Mouse (Mus musculus) intestine, embryonic 16.5 days (tissue): ENCODE measurements around the gene Hsd17b2. TPM values are rescaled to one million over a fixed set of nuclear protein-coding genes. Genes with fewer than 3 reads are reported as not detected.
A peak's percentile ranks its signal among the peaks of the same experiment; 100 is the strongest.

Experiments
- ATAC-seq: fragments of 200-750 bp; cut with Nextera tagmentation; 2 replicates; pipeline ENCODE4 v1.8.0; 2017; ENCODE audit warnings: moderate TSS enrichment, moderate library complexity
- H3K27ac ChIP-seq: fragments of 300-500 bp; sonication (generic); 2 replicates; pipeline ENCODE4 v1.5.1; 2014; ENCODE audit warnings: mild to moderate bottlenecking, low read length
- H3K27me3 ChIP-seq: fragments of 300-500 bp; sonication (generic); replicated peaks from 2 replicates; pipeline ENCODE4 v1.6.1; 2014; ENCODE audit warnings: low read length, control low read depth, mixed read lengths; ENCODE audit not compliant: control insufficient read depth, insufficient read depth
- H3K36me3 ChIP-seq: fragments of 300-500 bp; sonication (generic); 2 replicates; pipeline ENCODE4 v1.6.1; 2014; ENCODE audit warnings: low read length, control low read depth; ENCODE audit not compliant: control insufficient read depth, insufficient read depth
- H3K4me1 ChIP-seq: fragments of 300-500 bp; sonication (generic); 2 replicates; pipeline ENCODE4 v1.6.1; 2014; ENCODE audit warnings: low read length, control low read depth, mixed read lengths; ENCODE audit not compliant: control insufficient read depth, insufficient read depth
- H3K4me2 ChIP-seq: fragments of 300-500 bp; sonication (generic); 2 replicates; pipeline ENCODE4 v1.6.1; 2014; ENCODE audit warnings: low read depth, low read length, control low read depth
- H3K4me3 ChIP-seq: fragments of 300-500 bp; sonication (generic); 2 replicates; pipeline ENCODE4 v1.5.1; 2014; ENCODE audit warnings: mild to moderate bottlenecking, low read length
- H3K9ac ChIP-seq: fragments of 300-500 bp; sonication (generic); 2 replicates; pipeline ENCODE4 v1.6.1; 2014; ENCODE audit warnings: low read depth, low read length
- H3K9me3 ChIP-seq: fragments of 300-500 bp; sonication (generic); 2 replicates; pipeline ENCODE4 v1.6.1; 2016; ENCODE audit warnings: low read length, control low read depth; ENCODE audit not compliant: control insufficient read depth
- WGBS: fragments of 180-500 bp; shearing (Covaris S2); extraction: QIAGEN DNeasy Blood & Tissue Kit; methylation state at CpG from one replicate; pipeline ENCODE4 v1.1.7; 2014; 5-methylcytosine and 5-hydroxymethylcytosine counted together
- polyA plus RNA-seq: library from polyadenylated mRNA; unstranded; fragments of >200 nt; fragmentation: Nextera tagmentation; extraction: Ambion mirVana; gene quantifications from 2 replicates; pipeline ENCODE4 v1.2.1, GENCODE M21; 2015

The Hsd17b2 gene
- polyA plus RNA-seq = 50.8 and 52.4 TPM in 2 replicates

DNA sequence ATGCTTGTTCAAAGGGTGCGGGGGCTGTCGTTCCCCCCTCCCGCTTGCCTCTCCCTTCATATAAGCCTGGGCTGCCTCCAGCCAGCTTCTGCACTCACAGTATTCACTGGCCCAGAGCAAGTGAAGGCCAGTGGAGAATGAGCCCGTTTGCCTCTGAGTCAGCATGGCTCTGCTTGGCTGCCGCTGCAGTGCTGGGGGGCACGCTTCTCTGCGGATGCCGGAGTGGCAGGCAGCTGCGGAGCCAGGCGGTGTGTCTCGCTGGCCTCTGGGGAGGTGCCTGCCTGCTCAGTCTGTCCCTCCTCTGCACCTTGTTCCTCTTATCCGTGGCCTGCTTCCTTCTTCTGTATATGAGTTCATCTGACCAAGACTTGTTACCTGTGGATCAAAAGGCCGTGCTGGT, at the start of gene Hsd17b2:
Hsd17b2 (plus strand) TSS at position 46 of the 400 bp plus-strand sequence.
- H3K27me3 ChIP-seq = no peaks in the 10 kb centered on the region
- peak within 1 kb of the TSS; percentile 46 for H3K4me2 ChIP-seq
- H3K27ac ChIP-seq = peak within 1 kb of the TSS; percentile 92
- 48% methylated on average over 13 of the region's 13 CpGs for WGBS
- no peaks in the 10 kb centered on the region for H3K36me3 ChIP-seq
- no peaks in the 10 kb centered on the region for H3K4me1 ChIP-seq
- H3K9ac ChIP-seq = peak within 1 kb of the TSS; percentile 66
- ATAC-seq = peak; percentile 63
- peak within 1 kb of the TSS; percentile 45 for H3K4me3 ChIP-seq
- no peaks in the 10 kb centered on the region for H3K9me3 ChIP-seq

DNA sequence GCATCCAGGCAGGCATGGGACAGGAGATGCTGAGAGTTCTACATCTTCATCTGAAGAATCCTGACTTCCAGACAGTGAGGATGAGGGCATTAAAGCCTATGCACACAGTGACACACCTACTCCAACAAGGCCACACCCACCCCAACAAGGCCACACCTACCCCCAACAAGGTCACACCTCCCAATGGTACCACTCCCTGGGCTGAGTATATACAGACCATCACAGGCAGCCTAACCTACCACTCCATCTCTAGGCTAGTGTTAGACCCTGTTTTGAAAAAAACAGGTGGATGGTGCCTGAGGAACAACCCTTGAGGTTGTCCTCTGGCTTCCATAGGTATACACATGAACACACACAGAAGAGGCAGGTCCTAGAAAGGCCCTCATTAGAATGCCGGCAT, 49.4 kb upstream of the Hsd17b2 start:
- no peak overlapping the region for H3K27ac ChIP-seq
- 0 out of 2 replicates have a peak, but pooled peaks cover 3% of the 10 kb centered on the region for H3K9me3 ChIP-seq
- H3K36me3 ChIP-seq = no peaks in the 10 kb centered on the region
- ATAC-seq = peak; percentile 44; the same call in 1 of the 2 replicates
- H3K4me3 ChIP-seq = no peak overlapping the region
- H3K27me3 ChIP-seq = no peaks in the 10 kb centered on the region
- H3K4me2 ChIP-seq = no peak overlapping the region
- H3K4me1 ChIP-seq = no peaks in the 10 kb centered on the region
- WGBS = 96% methylated on average over 1 of the region's 1 CpGs
- no peak overlapping the region for H3K9ac ChIP-seq

DNA sequence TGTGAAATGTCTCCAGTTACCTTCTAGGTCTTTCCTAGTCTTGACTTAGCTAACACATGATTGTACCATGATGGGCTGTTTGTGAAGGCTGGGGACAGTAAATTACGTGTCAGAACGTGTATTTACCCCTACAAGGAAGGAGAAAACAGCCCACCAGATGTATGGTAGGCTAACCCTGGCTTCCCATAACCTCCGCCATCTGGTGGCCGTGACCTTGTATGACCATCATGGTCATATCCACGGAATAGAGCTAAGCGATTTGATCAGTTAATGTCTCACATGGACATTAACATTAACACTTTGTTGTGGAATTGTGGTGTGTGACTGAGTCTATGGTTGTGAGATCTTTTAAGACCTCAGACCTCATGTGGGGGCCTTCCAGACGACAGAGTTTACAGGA, 42.7 kb upstream of the Hsd17b2 start:
- Histone ChIP-seq H3K4me2 (no peak overlapping the region), H3K27ac (no peak overlapping the region), H3K9ac (no peak overlapping the region), H3K4me3 (no peak overlapping the region), H3K4me1 (0 out of 2 replicates have a peak, but pooled peaks cover 6% of the 10 kb centered on the region), H3K27me3 (no peaks in the 10 kb centered on the region), H3K36me3 (no peaks in the 10 kb centered on the region), H3K9me3 (no peaks in the 10 kb centered on the region)
- no peak for ATAC-seq
- 77% methylated on average over 7 of the region's 7 CpGs for WGBS

DNA sequence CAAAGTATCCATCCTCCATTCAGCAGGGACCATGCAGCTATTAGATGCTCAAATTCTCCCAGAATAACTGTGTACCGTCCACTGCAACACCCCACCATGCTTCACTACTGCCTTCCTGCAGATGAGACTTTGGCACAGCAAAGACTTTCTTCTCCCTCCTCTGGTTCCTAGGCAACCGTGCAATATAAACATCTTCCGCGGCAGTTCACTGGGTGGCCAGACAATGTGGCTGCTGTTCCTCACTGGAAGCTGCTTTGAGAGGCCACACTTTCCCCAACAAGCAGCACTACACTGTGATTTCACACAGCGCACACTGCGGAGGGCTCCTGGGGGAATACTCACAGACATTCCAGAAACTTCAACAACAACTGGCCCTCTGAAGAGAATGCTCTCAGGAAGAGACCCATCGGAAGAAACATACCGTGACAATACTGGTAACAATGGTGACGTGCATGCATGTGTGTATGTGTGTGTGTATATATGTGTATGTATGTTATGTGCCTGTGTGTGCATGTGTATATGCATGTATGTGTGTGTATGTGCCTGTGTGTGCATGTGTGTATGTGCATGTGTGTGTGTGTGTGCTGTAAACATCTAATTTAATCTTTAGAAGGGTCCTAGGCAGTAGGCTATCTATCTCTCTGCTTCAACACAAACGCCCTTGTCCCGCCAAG, 41.2 kb upstream of the Hsd17b2 start:
- H3K9me3 ChIP-seq = no peaks in the 10 kb centered on the region
- no peak overlapping the region for H3K4me3 ChIP-seq
- no peak overlapping the region for H3K9ac ChIP-seq
- no peaks in the 10 kb centered on the region for H3K36me3 ChIP-seq
- ATAC-seq = peak; percentile 84
- H3K4me2 ChIP-seq = peak overlapping the region; percentile 23; the same call in 1 of the 2 replicates
- 14% methylated on average over 11 of the region's 11 CpGs for WGBS
- 0 out of 2 replicates have a peak, but pooled peaks cover 6% of the 10 kb centered on the region for H3K4me1 ChIP-seq
- no peaks in the 10 kb centered on the region for H3K27me3 ChIP-seq
- H3K27ac ChIP-seq = no peak overlapping the region

DNA sequence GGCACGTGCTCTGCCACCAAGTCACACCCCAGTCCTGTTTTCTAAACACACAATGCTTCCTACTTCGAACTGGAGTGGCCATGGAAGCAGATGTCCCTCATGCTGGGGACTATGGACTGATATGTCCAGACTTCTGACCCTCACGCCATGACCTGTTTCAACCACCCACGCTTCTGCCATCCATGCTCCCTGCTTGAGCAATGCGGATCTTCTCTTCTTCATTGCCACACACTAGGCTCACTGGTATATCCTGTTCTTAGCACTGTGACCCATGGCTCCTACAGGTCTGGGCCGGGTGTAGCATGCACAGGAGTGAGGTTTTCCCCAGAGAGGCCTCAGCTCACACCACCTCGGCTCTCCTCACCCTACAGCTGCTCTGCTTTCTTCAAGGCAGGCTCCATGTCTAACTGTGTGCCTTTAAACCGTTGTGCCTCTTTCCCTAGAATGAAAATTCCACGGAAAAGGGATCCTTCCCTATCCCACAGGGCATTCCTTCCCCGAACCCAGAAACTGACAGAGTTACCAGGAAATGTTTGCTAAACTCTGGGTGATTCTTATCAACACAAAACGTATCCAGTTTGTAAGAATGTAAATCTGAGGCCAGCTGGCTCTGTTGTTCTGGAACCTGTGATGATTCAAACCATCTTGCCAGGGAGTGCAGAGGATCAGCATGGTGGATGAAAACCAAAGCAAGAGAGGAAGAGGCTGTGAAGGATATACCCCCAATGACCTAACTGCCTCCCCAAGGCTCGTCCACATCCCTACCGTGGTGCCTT, 34.2 kb upstream of the Hsd17b2 start:
- no peaks in the 10 kb centered on the region for H3K9me3 ChIP-seq
- peak; percentile 57 for ATAC-seq
- peaks cover 12% of the 10 kb centered on the region for H3K4me1 ChIP-seq
- WGBS = 66% methylated on average over 13 of the region's 13 CpGs
- no peak overlapping the region for H3K4me2 ChIP-seq
- H3K27me3 ChIP-seq = no peaks in the 10 kb centered on the region
- H3K36me3 ChIP-seq = no peaks in the 10 kb centered on the region
- no peak overlapping the region for H3K27ac ChIP-seq
- H3K9ac ChIP-seq = no peak overlapping the region
- H3K4me3 ChIP-seq = no peak overlapping the region

DNA sequence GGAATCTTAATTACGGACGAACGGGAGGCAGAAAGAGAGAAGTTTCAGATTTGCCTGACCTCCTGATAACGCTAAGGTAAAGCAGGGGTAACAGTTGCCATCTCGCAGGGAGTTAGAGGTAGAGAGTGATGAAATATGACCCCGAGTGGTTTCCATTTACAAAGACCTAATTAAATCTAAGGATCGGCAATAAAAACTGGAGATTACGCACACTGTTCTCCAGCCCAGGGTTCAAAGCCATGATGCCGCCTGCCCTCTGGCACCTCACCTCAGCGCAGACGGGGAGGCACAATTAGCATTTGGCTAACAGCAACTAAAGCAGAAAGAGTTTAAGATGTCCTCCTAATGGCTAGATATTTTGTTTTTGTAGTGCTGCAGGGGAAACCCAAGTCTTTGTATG, 31.2 kb upstream of the Hsd17b2 start:
- Histone ChIP-seq H3K9me3 (no peaks in the 10 kb centered on the region), H3K4me1 (peaks cover 17% of the 10 kb centered on the region), H3K4me2 (peak overlapping the region; percentile 31; the same call in 1 of the 2 replicates), H3K27ac (no peak overlapping the region), H3K27me3 (no peaks in the 10 kb centered on the region), H3K9ac (no peak overlapping the region), H3K36me3 (no peaks in the 10 kb centered on the region), H3K4me3 (no peak overlapping the region)
- peak; percentile 78 for ATAC-seq
- 15% methylated on average over 11 of the region's 11 CpGs for WGBS

DNA sequence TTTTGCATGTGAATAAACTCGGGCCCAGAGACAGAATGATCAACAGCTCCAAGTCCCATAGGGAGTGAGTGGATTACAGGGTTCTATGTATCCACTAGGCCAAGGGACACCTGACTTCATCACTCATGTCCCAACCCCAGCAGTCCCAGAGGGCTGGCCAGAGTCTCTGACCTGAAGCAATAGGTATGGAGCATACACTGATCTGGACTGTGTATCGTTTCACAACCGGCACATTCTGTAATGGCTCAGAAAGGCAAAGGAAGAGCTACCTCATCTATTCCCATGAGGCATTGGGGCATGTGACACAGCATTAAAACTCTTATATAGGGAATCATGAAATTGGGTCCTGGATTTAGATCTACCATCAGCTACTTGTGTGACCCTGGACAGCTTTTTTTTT, 29.1 kb upstream of the Hsd17b2 start:
- Histone ChIP-seq H3K4me2 (no peak overlapping the region; the same call in 1 of the 2 replicates), H3K27me3 (no peaks in the 10 kb centered on the region), H3K27ac (no peak overlapping the region), H3K9me3 (no peaks in the 10 kb centered on the region), H3K9ac (no peak overlapping the region), H3K36me3 (no peaks in the 10 kb centered on the region), H3K4me1 (peaks cover 22% of the 10 kb centered on the region), H3K4me3 (no peak overlapping the region)
- no peak for ATAC-seq
- WGBS = 83% methylated on average over 3 of the region's 3 CpGs

DNA sequence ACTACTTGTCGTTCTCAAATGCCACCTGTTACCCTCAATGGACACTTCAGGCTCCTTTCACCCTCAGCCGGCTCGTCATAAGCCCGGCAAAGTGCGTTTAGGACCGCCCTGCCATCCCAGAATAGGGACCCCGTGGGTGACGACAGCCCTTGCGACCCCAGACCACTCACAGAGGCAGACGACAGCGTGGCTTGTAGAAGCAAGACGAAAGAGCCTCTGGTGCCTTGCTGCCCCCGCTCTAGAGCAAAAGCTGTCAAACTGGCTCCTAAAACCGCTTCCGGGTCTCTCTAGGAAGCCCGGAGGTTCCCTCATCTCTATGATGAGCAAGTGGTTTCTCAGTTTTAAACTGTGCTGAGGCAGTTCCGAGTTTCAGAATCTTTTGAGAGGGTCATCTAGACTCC, 28.3 kb upstream of the Hsd17b2 start, which contains the start of gene Sdr42e1:
Sdr42e1 (minus strand) TSS at position 260 of the 401 bp plus-strand sequence.
- Histone ChIP-seq H3K4me1 (peaks cover 17% of the 10 kb centered on the region), H3K36me3 (no peaks in the 10 kb centered on the region), H3K9me3 (no peaks in the 10 kb centered on the region), H3K4me2 (peak within 1 kb of the TSS; percentile 80), H3K9ac (peak within 1 kb of the TSS; percentile 80), H3K27ac (peak within 1 kb of the TSS; percentile 45; the same call in 1 of the 2 replicates), H3K27me3 (no peaks in the 10 kb centered on the region), H3K4me3 (peak within 1 kb of the TSS; percentile 72)
- WGBS = 11% methylated on average over 17 of the region's 17 CpGs
- peak; percentile 36; the same call in 1 of the 2 replicates for ATAC-seq

DNA sequence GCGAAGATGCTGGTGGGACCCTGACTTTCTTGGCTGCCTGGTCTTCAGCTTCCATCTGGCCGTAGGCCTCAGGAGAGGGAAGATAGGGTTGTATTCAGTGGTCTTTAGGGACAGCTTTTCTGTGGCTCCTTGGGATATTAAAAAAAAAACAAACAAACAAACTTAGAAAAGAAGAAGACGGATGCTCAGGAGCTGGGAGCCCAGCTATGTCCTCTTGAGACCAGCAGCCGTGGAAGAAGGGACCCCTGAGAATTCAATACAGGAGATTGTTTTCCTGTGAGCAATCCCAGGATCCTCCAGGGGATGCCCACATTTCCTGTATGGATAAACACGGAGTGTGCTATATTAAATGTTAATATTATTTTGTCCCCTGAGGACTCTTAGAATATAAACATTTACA, 26.5 kb upstream of the Hsd17b2 start:
- Histone ChIP-seq H3K4me3 (no peak overlapping the region), H3K4me2 (no peak overlapping the region), H3K9me3 (no peaks in the 10 kb centered on the region), H3K27me3 (no peaks in the 10 kb centered on the region), H3K27ac (no peak overlapping the region), H3K4me1 (peaks cover 17% of the 10 kb centered on the region), H3K36me3 (no peaks in the 10 kb centered on the region), H3K9ac (no peak overlapping the region)
- ATAC-seq = no peak
- 70% methylated on average over 5 of the region's 5 CpGs for WGBS
